10 mouse cellular contexts compared by ENCODE assay signal in genomic region chr5:128542049-128542448, GRCm38 (mm10). TPM values are rescaled to one million over a fixed set of nuclear protein-coding genes. Genes with fewer than 3 reads are reported as not detected.
DNase-seq lines count a peak whose midpoint lies in the region; ATAC-seq and TF ChIP-seq lines count a peak whose summit lies in the region.
"Had no signal": no experiment of that assay in that cellular context is flagged by ENCODE, and none has a peak within 500 bp of the region (broad histone marks: within the 10 kb centered on the region; RNA-seq: fewer than 3 reads in every experiment).

No protein-coding gene starts in this region.

- peaks cover 26% of the 10 kb centered on the region for H3K4me1 ChIP-seq in forebrain, embryonic 10.5 days
- no peaks in the 10 kb centered on the region for H3K4me1 ChIP-seq in forebrain, embryonic 16.5 days (replicated peaks; ENCODE audit: control insufficient read depth, insufficient read depth, low read length)
- peaks cover 8% of the 10 kb centered on the region; the same call in 1 of the 2 replicates for H3K4me1 ChIP-seq in lung, embryonic 15.5 days
- no peaks in the 10 kb centered on the region for H3K4me1 ChIP-seq in kidney, postnatal 0 days (replicated peaks; ENCODE audit: insufficient read depth, low read length)
- peaks cover 6% of the 10 kb centered on the region for H3K4me1 ChIP-seq in neural tube, embryonic 13.5 days (replicated peaks)

- 29% methylated on average over 10 of the region's 10 CpGs for WGBS in forebrain, embryonic 10.5 days
- 38% methylated on average over 10 of the region's 10 CpGs for WGBS in forebrain, embryonic 16.5 days
- WGBS in lung, embryonic 15.5 days = 13% methylated on average over 9 of the region's 10 CpGs
- 7% methylated on average over 10 of the region's 10 CpGs for WGBS in kidney, postnatal 0 days
- WGBS in neural tube, embryonic 13.5 days = 22% methylated on average over 10 of the region's 10 CpGs

- H3K4me2 ChIP-seq in forebrain, embryonic 16.5 days (ENCODE audit: low read length) = no peak overlapping the region
- H3K4me2 ChIP-seq in lung, embryonic 15.5 days = peak overlapping the region; percentile 41
- H3K4me2 ChIP-seq in kidney, postnatal 0 days (ENCODE audit: low read length) = peak overlapping the region; percentile 29
- H3K4me2 ChIP-seq in neural tube, embryonic 13.5 days = 0 out of 2 replicates have a peak overlapping the region, but pooled peaks have one; percentile 5
- H3K4me2 ChIP-seq: forebrain, embryonic 12.5 days had no signal

- no peaks in the 10 kb centered on the region for H3K9me3 ChIP-seq in forebrain, embryonic 10.5 days
- H3K9me3 ChIP-seq in forebrain, embryonic 16.5 days (ENCODE audit: control insufficient read depth, low read length) = no peaks in the 10 kb centered on the region
- H3K9me3 ChIP-seq in lung, embryonic 15.5 days = no peaks in the 10 kb centered on the region
- H3K9me3 ChIP-seq in kidney, postnatal 0 days (replicated peaks; ENCODE audit: low read length) = no peaks in the 10 kb centered on the region
- H3K9me3 ChIP-seq in neural tube, embryonic 13.5 days = no peaks in the 10 kb centered on the region
- H3K9me3 ChIP-seq: forebrain, embryonic 12.5 days had no signal

- H3K36me3 ChIP-seq in forebrain, embryonic 10.5 days (replicated peaks) = no peaks in the 10 kb centered on the region
- H3K36me3 ChIP-seq in forebrain, embryonic 16.5 days (ENCODE audit: control insufficient read depth, insufficient read depth) = no peaks in the 10 kb centered on the region
- no peaks in the 10 kb centered on the region for H3K36me3 ChIP-seq in lung, embryonic 15.5 days
- H3K36me3 ChIP-seq in kidney, postnatal 0 days (ENCODE audit: insufficient read depth, low read length) = no peaks in the 10 kb centered on the region
- H3K36me3 ChIP-seq in neural tube, embryonic 13.5 days = no peaks in the 10 kb centered on the region
- H3K36me3 ChIP-seq: forebrain, embryonic 12.5 days had no signal

- TF ChIP-seq CTCF in kidney, postnatal 0 days (IDR thresholded peaks at IDR 0.05; ENCODE audit: low read depth) = no peak

- no peak for ATAC-seq in forebrain, embryonic 16.5 days
- peak; percentile 76 for ATAC-seq in lung, embryonic 15.5 days (ENCODE audit: borderline replicate concordance, extremely low read depth, low FRiP score, low TSS enrichment)
- ATAC-seq in kidney, postnatal 0 days (replicated peaks; ENCODE audit: low FRiP score, low read depth) = no peak
- 0 out of 2 replicates have a peak, but pooled peaks have one; percentile 43 for ATAC-seq in neural tube, embryonic 13.5 days (ENCODE audit: low read depth)

- 0 out of 2 replicates have a peak overlapping the region, but pooled peaks have one; percentile 5 for H3K4me3 ChIP-seq in forebrain, embryonic 10.5 days
- H3K4me3 ChIP-seq in forebrain, embryonic 16.5 days (replicated peaks; ENCODE audit: low read length) = no peak overlapping the region
- H3K4me3 ChIP-seq in lung, embryonic 15.5 days = no peak overlapping the region
- no peak overlapping the region for H3K4me3 ChIP-seq in kidney, postnatal 0 days (replicated peaks; ENCODE audit: low read depth, low read length)
- no peak overlapping the region for H3K4me3 ChIP-seq in neural tube, embryonic 13.5 days
- H3K4me3 ChIP-seq: forebrain, embryonic 12.5 days had no signal

- H3K27ac ChIP-seq in forebrain, embryonic 10.5 days = peak overlapping the region; percentile 69; the same call in 1 of the 2 replicates
- H3K27ac ChIP-seq in forebrain, embryonic 16.5 days (ENCODE audit: low read length) = no peak overlapping the region
- no peak overlapping the region for H3K27ac ChIP-seq in lung, embryonic 15.5 days
- H3K27ac ChIP-seq in kidney, postnatal 0 days = no peak overlapping the region
- H3K27ac ChIP-seq in neural tube, embryonic 13.5 days (replicated peaks) = no peak overlapping the region
- H3K27ac ChIP-seq: forebrain, embryonic 12.5 days had no signal

- peaks cover 84% of the 10 kb centered on the region for H3K27me3 ChIP-seq in forebrain, embryonic 10.5 days (ENCODE audit: poor library complexity, severe bottlenecking)
- no peaks in the 10 kb centered on the region; the same call in 1 of the 2 replicates for H3K27me3 ChIP-seq in forebrain, embryonic 16.5 days (replicated peaks; ENCODE audit: control insufficient read depth, insufficient read depth, low read length)
- H3K27me3 ChIP-seq in lung, embryonic 15.5 days = no peaks in the 10 kb centered on the region; the same call in 1 of the 2 replicates
- no peaks in the 10 kb centered on the region for H3K27me3 ChIP-seq in kidney, postnatal 0 days (ENCODE audit: insufficient read depth, low read length)
- H3K27me3 ChIP-seq in neural tube, embryonic 13.5 days = no peaks in the 10 kb centered on the region

- H3K9ac ChIP-seq in forebrain, embryonic 16.5 days (replicated peaks; ENCODE audit: low read depth, low read length) = no peak overlapping the region
- no peak overlapping the region for H3K9ac ChIP-seq in lung, embryonic 15.5 days
- no peak overlapping the region for H3K9ac ChIP-seq in kidney, postnatal 0 days (ENCODE audit: low read depth, low read length)
- no peak overlapping the region for H3K9ac ChIP-seq in neural tube, embryonic 13.5 days
- H3K9ac ChIP-seq: forebrain, embryonic 12.5 days had no signal

- DNase-seq in forebrain, embryonic 10.5 days (ENCODE audit: extremely low spot score, low spot score) = peak; percentile 23
- DNase-seq in lung, postnatal 25 days (ENCODE audit: low spot score) = no peak
- DNase-seq in kidney, postnatal 0 days (ENCODE audit: low spot score) = peak; percentile 56
- no peak for DNase-seq in right cerebral cortex, postnatal 25 days
- DNase-seq in adrenal gland, adult 18-20 months (ENCODE audit: low spot score in 2 of 2) = no peak
- DNase-seq: thymus, postnatal 36 days had no signal

RNA-seq across cellular contexts. Expression of gene Fzd10, which starts 58.6 kb away (rescaled TPM):
- 3.0 and 3.5 TPM in 2 replicates for polyA plus RNA-seq in forebrain, embryonic 10.5 days (2016; fragmentation: Nextera tagmentation; extraction: Ambion mirVana)
- polyA plus RNA-seq in forebrain, embryonic 16.5 days (2015; fragmentation: Nextera tagmentation; extraction: Ambion mirVana) = 0.38 and 0.52 TPM in 2 replicates
- polyA plus RNA-seq in lung, embryonic 15.5 days (2015; fragmentation: Nextera tagmentation; extraction: Ambion mirVana) = 0.98 and 1.0 TPM in 2 replicates
- polyA plus RNA-seq in kidney, postnatal 0 days (2015; fragmentation: Nextera tagmentation; extraction: Ambion mirVana) = 4.4 and 4.5 TPM in 2 replicates
- 4.9 and 6.4 TPM in 2 replicates for polyA plus RNA-seq in neural tube, embryonic 13.5 days (2015; fragmentation: Nextera tagmentation; extraction: Ambion mirVana)
- under 1 TPM; 0.16 to 0.40 TPM for total RNA-seq in adrenal gland, adult 18-20 months (2021)

Comparison
In these comparisons a context has a peak if more than half of its experiments do, and no peak if none do; other contexts are left out.
1. DNase-seq: peak in forebrain, embryonic 10.5 days (single experiment) and kidney, postnatal 0 days (single experiment); none in lung, postnatal 25 days (single experiment), right cerebral cortex, postnatal 25 days (single experiment) and adrenal gland, adult 18-20 months (0 of 2).
2. ATAC-seq: peak in lung, embryonic 15.5 days (single experiment) and neural tube, embryonic 13.5 days (single experiment); none in forebrain, embryonic 16.5 days (single experiment) and kidney, postnatal 0 days (single experiment).